Mouse (Mus musculus) embryo, embryonic 11.5 days (tissue): Measurements from ENCODE around the gene Chd9.
"Not testable (repeated sequence)": the region's sequence is repeated elsewhere in the genome, so short reads cannot be mapped to it uniquely, and the experiment has no call there.

Source experiments
- DNase-seq: peaks from one replicate; pipeline ENCODE4 v3.0.0-alpha.2; 2012; ENCODE audit warnings: low read depth, low spot score

The Chd9 gene

GRCm38 (mm10) chr8:90907848-90908551 is 79.8 kb downstream of the Chd9 start:
- DNase-seq: peak; percentile 84

- DNase-seq: peak; percentile 16
These were observed 80.7 kb downstream of the Chd9 start for GRCm38 (mm10) chr8:90908580-90909471.

GRCm38 (mm10) chr8:90923158-90923905 is 95.2 kb downstream of the Chd9 start:
- DNase-seq: no peak

GRCm38 (mm10) chr8:90928412-90928811 is 100.3 kb downstream of the Chd9 start:
- no peak for DNase-seq

GRCm38 (mm10) chr8:90930125-90930524 is 102.0 kb downstream of the Chd9 start:
- DNase-seq: not testable (repeated sequence)

GRCm38 (mm10) chr8:90932934-90933333 is 104.8 kb downstream of the Chd9 start:
- no peak for DNase-seq

GRCm38 (mm10) chr8:90934786-90935185 is 106.6 kb downstream of the Chd9 start:
- no peak for DNase-seq

- no peak for DNase-seq
These were observed 108.7 kb downstream of the Chd9 start for GRCm38 (mm10) chr8:90936840-90937239.

- DNase-seq: no peak
These were observed 110.3 kb downstream of the Chd9 start for GRCm38 (mm10) chr8:90938352-90938930.

- DNase-seq: no peak
These were observed 111.7 kb downstream of the Chd9 start for GRCm38 (mm10) chr8:90939867-90940266.

GRCm38 (mm10) chr8:90943770-90944169 is 115.6 kb downstream of the Chd9 start:
- DNase-seq: no peak

GRCm38 (mm10) chr8:90954802-90955760 is 126.9 kb downstream of the Chd9 start:
- peak; percentile 70 for DNase-seq

GRCm38 (mm10) chr8:90955761-90956136 is 127.6 kb downstream of the Chd9 start:
- DNase-seq: no peak

GRCm38 (mm10) chr8:90956390-90956789 is 128.2 kb downstream of the Chd9 start:
- no peak for DNase-seq

- DNase-seq: no peak
These were observed 129.6 kb downstream of the Chd9 start for GRCm38 (mm10) chr8:90957711-90958110.

- DNase-seq: no peak
These were observed 131.6 kb downstream of the Chd9 start for GRCm38 (mm10) chr8:90959721-90960120.

GRCm38 (mm10) chr8:90961603-90962002 is 133.5 kb downstream of the Chd9 start:
- no peak for DNase-seq

GRCm38 (mm10) chr8:90964044-90964443 is 135.9 kb downstream of the Chd9 start:
- no peak for DNase-seq

GRCm38 (mm10) chr8:90965467-90966170 is 137.5 kb downstream of the Chd9 start:
- no peak for DNase-seq

GRCm38 (mm10) chr8:90968307-90968706 is 140.2 kb downstream of the Chd9 start:
- DNase-seq: no peak
